Mouse (Mus musculus): ENCODE data around the gene Crtc1.

DNA sequence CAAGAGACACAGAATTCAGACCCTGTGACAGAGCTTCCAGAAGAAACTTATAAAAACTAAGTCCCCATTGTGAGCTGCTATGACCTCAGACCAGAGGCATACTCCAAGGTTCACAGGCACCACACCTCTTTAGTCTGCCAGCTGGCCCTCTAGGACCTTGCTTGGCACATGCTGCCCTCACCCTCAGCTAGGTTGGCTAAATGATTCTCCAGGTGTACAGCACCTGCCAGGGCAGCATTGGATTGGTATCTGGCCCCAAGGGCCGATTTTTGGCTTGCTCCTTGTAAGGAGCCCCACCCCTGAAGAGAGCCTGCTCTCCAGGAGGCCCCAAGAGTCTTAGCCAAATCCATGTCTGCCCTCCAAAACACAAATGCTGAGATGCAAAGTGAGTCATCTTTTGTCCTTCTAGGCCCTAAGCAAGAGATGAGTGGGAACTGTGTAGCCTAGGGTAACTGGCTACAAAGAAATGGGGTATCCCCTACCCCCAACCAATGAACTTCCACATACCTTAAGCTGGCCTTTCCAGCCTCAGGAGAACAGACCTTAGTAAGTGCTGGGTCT lies 91.4 kb downstream of the Crtc1 start:
- no peak for TF ChIP-seq CTCF (IDR thresholded peaks at IDR 0.05; ENCODE audit: low read depth, low read length)
- no peak for TF ChIP-seq EP300 (IDR thresholded peaks at IDR 0.05; ENCODE audit: insufficient read depth, low read depth, low read length)
- TF ChIP-seq POLR2A (IDR thresholded peaks at IDR 0.05; ENCODE audit: insufficient read depth, low read length), result no peak

All from ES-Bruce4 (cell line).